Mouse (Mus musculus) midbrain, embryonic 15.5 days (tissue): ENCODE data around the gene Itga5. TPM values are rescaled to one million over a fixed set of nuclear protein-coding genes. Genes with fewer than 3 reads are reported as not detected.
A peak's percentile ranks its signal among the peaks of the same experiment; 100 is the strongest.

Source experiments
- ATAC-seq: fragments of 200-750 bp; cut with Nextera tagmentation; replicated peaks from 2 replicates; pipeline ENCODE4 v1.8.0; 2017; ENCODE audit warnings: moderate TSS enrichment
- H3K27ac ChIP-seq: fragments of 300-500 bp; sonication (generic); 2 replicates; pipeline ENCODE4 v1.5.1; 2015; ENCODE audit warnings: mild to moderate bottlenecking, inconsistent platforms
- H3K27me3 ChIP-seq: fragments of 300-500 bp; sonication (generic); replicated peaks from 2 replicates; pipeline ENCODE4 v1.6.1; 2015; ENCODE audit warnings: inconsistent platforms
- H3K36me3 ChIP-seq: fragments of 300-500 bp; sonication (generic); replicated peaks from 2 replicates; pipeline ENCODE4 v1.6.1; 2015; ENCODE audit warnings: inconsistent platforms
- H3K4me1 ChIP-seq: fragments of 300-500 bp; sonication (generic); 2 replicates; pipeline ENCODE4 v1.6.1; 2015; ENCODE audit warnings: inconsistent platforms
- H3K4me2 ChIP-seq: fragments of 300-500 bp; sonication (generic); 2 replicates; pipeline ENCODE4 v1.6.1; 2015; ENCODE audit warnings: inconsistent platforms, mild to moderate bottlenecking, moderate library complexity
- H3K4me3 ChIP-seq: fragments of 300-500 bp; sonication (generic); 2 replicates; pipeline ENCODE4 v1.5.1; 2015; ENCODE audit warnings: mild to moderate bottlenecking, inconsistent platforms
- H3K9ac ChIP-seq: fragments of 300-500 bp; sonication (generic); 2 replicates; pipeline ENCODE4 v1.6.1; 2015; ENCODE audit warnings: mild to moderate bottlenecking, inconsistent platforms
- H3K9me3 ChIP-seq: fragments of 300-500 bp; sonication (generic); 2 replicates; pipeline ENCODE4 v1.6.1; 2016; ENCODE audit warnings: inconsistent platforms
- WGBS: fragments of 180-500 bp; shearing (Covaris S2); methylation state at CpG from one replicate; pipeline ENCODE4 v1.1.7; 2015; ENCODE audit warnings: mixed read lengths; 5-methylcytosine and 5-hydroxymethylcytosine counted together
- polyA plus RNA-seq: library from polyadenylated mRNA; unstranded; fragments of >200 nt; fragmentation: Nextera tagmentation; extraction: Ambion mirVana; gene quantifications from 2 replicates; pipeline ENCODE4 v1.2.1, GENCODE M21; 2015

Gene Itga5
- polyA plus RNA-seq, 1 experiment from 2014 or later, result 7.3 TPM

- no peaks in the 10 kb centered on the region for H3K36me3 ChIP-seq
- H3K9me3 ChIP-seq, result no peaks in the 10 kb centered on the region
- no peaks in the 10 kb centered on the region for H3K27me3 ChIP-seq
- peak overlapping the region; percentile 40 for H3K4me3 ChIP-seq
- H3K4me2 ChIP-seq, result peak overlapping the region; percentile 68
- H3K27ac ChIP-seq, result peak overlapping the region; percentile 98
- ATAC-seq, result no peak
- 9% methylated on average over 8 of the region's 8 CpGs for WGBS
- H3K9ac ChIP-seq, result peak overlapping the region; percentile 54; the same call in 1 of the 2 replicates
- H3K4me1 ChIP-seq, result peaks cover 76% of the 10 kb centered on the region
Observed at GRCm38 (mm10) chr15:103303916-103304615, 62.5 kb downstream of the Itga5 start.

- no peak overlapping the region for H3K4me2 ChIP-seq
- peaks cover 90% of the 10 kb centered on the region for H3K4me1 ChIP-seq
- H3K9ac ChIP-seq, result 0 out of 2 replicates have a peak overlapping the region, but pooled peaks have one; percentile 2
- 41% methylated on average over 6 of the region's 6 CpGs for whole genome bisulfite sequencing
- no peak overlapping the region for H3K4me3 ChIP-seq
- no peaks in the 10 kb centered on the region for H3K27me3 ChIP-seq
- H3K36me3 ChIP-seq, result no peaks in the 10 kb centered on the region
- no peaks in the 10 kb centered on the region for H3K9me3 ChIP-seq
- H3K27ac ChIP-seq, result peak overlapping the region; percentile 98
- no peak for ATAC-seq
Observed at GRCm38 (mm10) chr15:103302341-103303021, 64.1 kb downstream of the Itga5 start.

DNA sequence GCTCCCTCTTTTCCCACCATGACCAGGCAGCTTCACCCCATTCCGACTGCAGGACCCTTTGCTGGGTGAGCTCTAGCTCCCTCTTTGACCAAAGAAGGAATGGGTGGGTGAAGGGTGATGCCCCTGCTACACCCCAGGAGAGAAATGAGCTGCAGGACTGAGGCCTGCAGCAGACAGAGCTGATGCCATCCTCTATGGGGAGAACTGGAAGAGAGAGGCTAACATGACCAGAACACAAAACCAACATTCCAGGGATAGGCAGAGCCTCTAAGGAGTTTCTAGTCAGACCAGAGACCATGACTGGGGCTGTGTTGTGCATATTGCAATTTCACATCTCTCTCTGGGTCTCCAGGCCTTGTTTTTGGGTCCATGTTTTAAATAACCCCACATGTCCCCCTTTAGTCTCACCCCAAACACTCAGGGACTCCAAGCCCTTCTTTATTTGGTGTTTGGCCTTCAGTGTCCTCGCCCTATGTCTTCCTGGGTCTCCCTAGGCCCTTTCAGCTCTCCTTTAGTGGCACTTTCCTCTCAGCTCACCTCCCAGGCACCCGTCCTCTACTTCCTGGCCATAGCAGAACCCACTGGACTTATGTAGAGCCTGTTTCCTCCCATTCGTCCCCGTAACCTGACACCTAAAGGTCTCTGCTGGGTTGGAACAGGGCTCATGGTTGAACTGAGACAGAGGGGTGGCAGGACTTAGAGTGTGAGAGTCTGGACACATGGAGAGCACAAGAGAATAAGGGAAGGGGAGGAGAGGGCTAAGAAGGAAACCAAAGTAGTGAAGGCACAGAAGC, 64.8 kb downstream of the Itga5 start:
- no peak overlapping the region for H3K4me2 ChIP-seq
- H3K36me3 ChIP-seq, result no peaks in the 10 kb centered on the region
- peaks cover 91% of the 10 kb centered on the region for H3K4me1 ChIP-seq
- WGBS, result 31% methylated on average over 5 of the region's 5 CpGs
- 0 out of 2 replicates have a peak overlapping the region, but pooled peaks have one; percentile 2 for H3K9ac ChIP-seq
- no peak overlapping the region for H3K4me3 ChIP-seq
- H3K27ac ChIP-seq, result peak overlapping the region; percentile 98
- H3K9me3 ChIP-seq, result no peaks in the 10 kb centered on the region
- H3K27me3 ChIP-seq, result no peaks in the 10 kb centered on the region
- ATAC-seq, result no peak

- no peak overlapping the region for H3K4me2 ChIP-seq
- no peaks in the 10 kb centered on the region for H3K36me3 ChIP-seq
- peaks cover 90% of the 10 kb centered on the region for H3K4me1 ChIP-seq
- no peaks in the 10 kb centered on the region for H3K9me3 ChIP-seq
- ATAC-seq, result no peak
- no peak overlapping the region for H3K9ac ChIP-seq
- no peak overlapping the region for H3K4me3 ChIP-seq
- H3K27ac ChIP-seq, result peak overlapping the region; percentile 98
- WGBS, result 16% methylated on average over 2 of the region's 2 CpGs
- no peaks in the 10 kb centered on the region for H3K27me3 ChIP-seq
Observed at GRCm38 (mm10) chr15:103301046-103301445, 65.5 kb downstream of the Itga5 start.

GRCm38 (mm10) chr15:103300560-103300959, 66.0 kb downstream of the Itga5 start:
- ATAC-seq, result no peak
- peak overlapping the region; percentile 52 for H3K4me2 ChIP-seq
- peak overlapping the region; percentile 26 for H3K4me3 ChIP-seq
- no peaks in the 10 kb centered on the region for H3K36me3 ChIP-seq
- H3K27me3 ChIP-seq, result no peaks in the 10 kb centered on the region
- peaks cover 88% of the 10 kb centered on the region for H3K4me1 ChIP-seq
- peak overlapping the region; percentile 98 for H3K27ac ChIP-seq
- WGBS, result 3% methylated on average over 2 of the region's 2 CpGs
- peak overlapping the region; percentile 44 for H3K9ac ChIP-seq
- H3K9me3 ChIP-seq, result no peaks in the 10 kb centered on the region

GRCm38 (mm10) chr15:103300067-103300471, 66.5 kb downstream of the Itga5 start:
- Histone ChIP-seq H3K9me3 (no peaks in the 10 kb centered on the region), H3K27me3 (no peaks in the 10 kb centered on the region), H3K36me3 (no peaks in the 10 kb centered on the region), H3K4me1 (peaks cover 90% of the 10 kb centered on the region), H3K4me3 (peak overlapping the region; percentile 26), H3K27ac (peak overlapping the region; percentile 98), H3K9ac (peak overlapping the region; percentile 44), H3K4me2 (peak overlapping the region; percentile 52)
- WGBS, result under 1% methylated on average over 18 of the region's 18 CpGs
- peak; percentile 69 for ATAC-seq

- H3K9ac ChIP-seq, result peak overlapping the region; percentile 44
- 14% methylated on average over 8 of the region's 8 CpGs for WGBS
- peak; percentile 24 for ATAC-seq
- peak overlapping the region; percentile 52 for H3K4me2 ChIP-seq
- H3K27me3 ChIP-seq, result no peaks in the 10 kb centered on the region
- H3K36me3 ChIP-seq, result no peaks in the 10 kb centered on the region
- H3K4me3 ChIP-seq, result peak overlapping the region; percentile 26
- H3K9me3 ChIP-seq, result no peaks in the 10 kb centered on the region
- peak overlapping the region; percentile 98 for H3K27ac ChIP-seq
- peaks cover 89% of the 10 kb centered on the region for H3K4me1 ChIP-seq
Observed at GRCm38 (mm10) chr15:103299644-103300043, 66.9 kb downstream of the Itga5 start.

GRCm38 (mm10) chr15:103298861-103299616, 67.5 kb downstream of the Itga5 start:
- Histone ChIP-seq H3K36me3 (no peaks in the 10 kb centered on the region), H3K4me1 (peaks cover 83% of the 10 kb centered on the region), H3K4me3 (no peak overlapping the region), H3K27ac (peak overlapping the region; percentile 98), H3K9me3 (no peaks in the 10 kb centered on the region), H3K27me3 (no peaks in the 10 kb centered on the region), H3K9ac (peak overlapping the region; percentile 44; the same call in 1 of the 2 replicates), H3K4me2 (peak overlapping the region; percentile 52; the same call in 1 of the 2 replicates)
- 66% methylated on average over 5 of the region's 5 CpGs for WGBS
- no peak for ATAC-seq

DNA sequence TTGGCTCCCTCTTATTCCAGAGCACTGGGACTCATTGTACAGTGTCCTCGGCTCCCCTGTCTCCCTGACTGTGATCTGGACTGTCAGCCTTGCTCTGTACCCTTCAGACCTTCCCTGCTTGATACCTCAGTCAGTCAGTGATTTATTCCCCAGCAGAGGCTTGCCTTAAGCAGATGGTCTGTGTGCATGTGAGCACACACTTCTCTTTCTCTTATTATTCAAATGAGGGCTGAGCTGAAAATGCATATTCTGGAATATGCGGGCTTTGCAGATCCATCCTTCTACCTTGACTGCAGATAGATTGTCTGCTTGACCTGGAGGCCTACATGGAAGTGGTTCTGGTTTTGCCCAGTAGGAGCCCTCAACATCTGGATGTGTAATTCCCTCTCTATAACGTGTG, 68.5 kb downstream of the Itga5 start:
- peaks cover 73% of the 10 kb centered on the region for H3K4me1 ChIP-seq

DNA sequence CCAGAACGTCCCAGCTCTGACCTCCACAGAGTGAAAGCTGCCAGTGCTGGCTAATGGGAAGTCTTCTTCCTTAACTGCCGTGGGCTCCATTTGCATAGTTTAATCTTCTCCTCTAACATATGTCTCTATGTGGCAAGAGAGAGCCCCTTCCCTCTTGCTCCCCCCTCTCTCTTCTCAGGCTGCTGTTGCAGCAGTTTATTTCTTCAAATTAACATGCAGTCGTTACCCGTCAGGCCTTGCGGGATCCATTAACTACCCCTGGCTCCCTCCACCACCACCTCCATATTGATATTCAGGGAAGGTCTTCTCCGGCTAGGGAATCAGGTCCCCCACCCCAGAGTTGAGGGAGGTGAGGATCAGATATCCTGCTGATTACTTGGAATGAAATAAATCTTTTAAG, 69.2 kb downstream of the Itga5 start:
- no peak overlapping the region for H3K4me2 ChIP-seq
- H3K9ac ChIP-seq, result no peak overlapping the region
- peak overlapping the region; percentile 98 for H3K27ac ChIP-seq
- peaks cover 10% of the 10 kb centered on the region for H3K36me3 ChIP-seq
- whole genome bisulfite sequencing, result 37% methylated on average over 6 of the region's 6 CpGs
- H3K4me1 ChIP-seq, result peaks cover 66% of the 10 kb centered on the region
- ATAC-seq, result no peak
- no peak overlapping the region for H3K4me3 ChIP-seq
- no peaks in the 10 kb centered on the region for H3K9me3 ChIP-seq
- no peaks in the 10 kb centered on the region for H3K27me3 ChIP-seq

More for the DNA sequence above, 68.5 kb downstream of the Itga5 start:
- ATAC-seq, result no peak
- no peak overlapping the region for H3K4me3 ChIP-seq
- peak overlapping the region; percentile 98 for H3K27ac ChIP-seq
- H3K36me3 ChIP-seq, result peaks cover 4% of the 10 kb centered on the region; the same call in 1 of the 2 replicates
- H3K27me3 ChIP-seq, result no peaks in the 10 kb centered on the region
- no peaks in the 10 kb centered on the region for H3K9me3 ChIP-seq
- H3K4me2 ChIP-seq, result no peak overlapping the region
- no peak overlapping the region for H3K9ac ChIP-seq
- 31% methylated on average over 3 of the region's 3 CpGs for WGBS

DNA sequence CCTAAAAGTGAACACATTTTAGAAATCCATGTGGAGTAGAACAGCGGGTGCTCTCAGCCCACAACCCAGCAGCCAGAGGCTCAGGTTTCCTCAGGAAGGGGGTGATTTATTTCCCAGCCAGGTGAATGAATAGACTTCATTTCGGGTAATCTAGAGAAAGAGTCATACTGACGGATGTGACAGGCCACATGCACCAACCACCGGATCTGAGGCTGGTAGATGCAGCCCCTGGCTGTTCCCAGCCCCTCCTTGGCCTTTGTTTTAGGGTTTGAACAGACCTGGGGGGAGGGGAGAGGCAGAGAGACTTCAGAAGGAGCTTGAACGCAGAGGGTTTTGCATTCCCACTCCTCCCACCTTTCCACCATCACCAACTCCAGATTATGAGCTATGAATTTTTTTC, 70.7 kb downstream of the Itga5 start:
- ATAC-seq, result no peak
- 8% methylated on average over 5 of the region's 5 CpGs for WGBS
- Histone ChIP-seq H3K9me3 (no peaks in the 10 kb centered on the region), H3K4me1 (peaks cover 52% of the 10 kb centered on the region), H3K27me3 (no peaks in the 10 kb centered on the region), H3K27ac (peak overlapping the region; percentile 14; the same call in 1 of the 2 replicates), H3K36me3 (peaks cover 22% of the 10 kb centered on the region), H3K4me2 (no peak overlapping the region), H3K4me3 (no peak overlapping the region), H3K9ac (no peak overlapping the region)
